Mouse (Mus musculus) thymus, postnatal 36 days (tissue): ENCODE results near the gene Ccdc88b.

Source experiments
- DNase-seq, 2 experiments: peaks; one replicate each; pipeline ENCODE4 v3.0.0; 2022; ENCODE audit warnings: mixed read lengths in 2 of 2

Gene Ccdc88b

DNA sequence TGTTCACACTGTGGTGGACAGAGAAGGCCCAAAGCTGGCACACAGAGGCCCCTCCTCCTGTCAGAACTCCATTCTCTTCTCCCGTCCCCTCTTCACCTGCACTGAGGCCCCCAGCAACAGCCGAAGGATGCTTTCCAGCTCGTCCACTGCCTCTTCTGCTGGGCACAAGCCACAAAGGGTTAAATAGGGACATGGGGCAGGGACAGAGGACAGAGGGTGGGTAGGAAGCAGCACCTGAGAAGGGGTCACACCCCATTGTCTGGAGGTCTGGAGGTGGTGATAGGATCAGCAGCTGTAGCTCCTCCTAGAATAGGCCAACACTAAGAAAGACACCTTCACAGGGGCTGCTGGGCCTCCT, 1.0 kb downstream of the Ccdc88b start:
- no peak for DNase-seq

- DNase-seq, result peak; percentile 74 to 75
Measured at GRCm38 (mm10) chr19:6856281-6857002, 1.6 kb downstream of the Ccdc88b start.

GRCm38 (mm10) chr19:6855225-6856031, 2.6 kb downstream of the Ccdc88b start:
- no peak for DNase-seq

GRCm38 (mm10) chr19:6854658-6855057, 3.4 kb downstream of the Ccdc88b start:
- DNase-seq, result no peak

GRCm38 (mm10) chr19:6853903-6854302, 4.1 kb downstream of the Ccdc88b start:
- no peak for DNase-seq

DNA sequence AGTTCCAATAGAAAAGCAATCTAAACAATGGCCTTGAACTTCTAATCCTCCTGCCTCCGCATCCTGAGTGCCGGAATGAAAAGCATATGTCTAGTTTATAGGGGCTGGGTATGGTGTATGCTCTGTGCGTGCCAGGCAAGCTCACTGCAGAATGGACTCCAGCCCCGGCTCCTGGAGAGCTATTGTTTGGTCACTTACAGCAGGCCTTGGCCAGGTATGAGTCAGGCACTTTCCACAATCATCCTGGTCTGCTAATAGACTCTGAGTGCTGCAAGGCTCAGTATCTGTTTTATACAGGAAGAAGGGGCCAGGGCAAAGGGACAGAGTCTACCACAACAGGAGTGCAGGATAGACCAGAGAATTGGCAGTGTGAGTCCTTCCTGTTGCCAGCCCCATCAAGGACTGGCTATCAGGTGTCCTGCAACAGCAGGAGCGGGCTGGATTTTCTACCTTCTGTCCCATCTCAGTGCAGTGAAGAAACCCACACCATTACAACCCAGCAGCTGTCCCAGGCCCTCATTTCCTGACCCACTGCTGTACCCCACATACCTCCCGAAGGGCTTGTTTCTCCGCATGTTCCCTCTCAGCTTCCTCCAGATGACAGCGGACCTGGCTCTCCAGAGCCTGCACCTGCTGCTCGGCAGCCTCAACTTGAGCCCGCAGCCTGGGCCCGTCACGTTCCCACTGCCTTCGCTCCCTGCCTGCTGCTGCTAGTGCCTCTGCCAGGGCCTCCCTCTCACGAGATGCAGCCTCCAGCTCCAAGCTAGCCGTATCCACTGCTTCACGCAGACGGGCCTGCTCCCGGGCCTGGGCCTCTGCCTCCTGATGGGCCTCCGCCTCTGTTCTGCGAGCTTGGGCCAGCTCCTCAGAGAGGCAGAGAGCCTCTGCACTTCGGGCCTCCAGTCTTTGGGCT, 5.4 kb downstream of the Ccdc88b start:
- DNase-seq, result no peak

- no peak for DNase-seq
Measured at GRCm38 (mm10) chr19:6851497-6851896, 6.5 kb downstream of the Ccdc88b start.

- no peak for DNase-seq
Measured at GRCm38 (mm10) chr19:6849506-6850068, 8.4 kb downstream of the Ccdc88b start.

DNA sequence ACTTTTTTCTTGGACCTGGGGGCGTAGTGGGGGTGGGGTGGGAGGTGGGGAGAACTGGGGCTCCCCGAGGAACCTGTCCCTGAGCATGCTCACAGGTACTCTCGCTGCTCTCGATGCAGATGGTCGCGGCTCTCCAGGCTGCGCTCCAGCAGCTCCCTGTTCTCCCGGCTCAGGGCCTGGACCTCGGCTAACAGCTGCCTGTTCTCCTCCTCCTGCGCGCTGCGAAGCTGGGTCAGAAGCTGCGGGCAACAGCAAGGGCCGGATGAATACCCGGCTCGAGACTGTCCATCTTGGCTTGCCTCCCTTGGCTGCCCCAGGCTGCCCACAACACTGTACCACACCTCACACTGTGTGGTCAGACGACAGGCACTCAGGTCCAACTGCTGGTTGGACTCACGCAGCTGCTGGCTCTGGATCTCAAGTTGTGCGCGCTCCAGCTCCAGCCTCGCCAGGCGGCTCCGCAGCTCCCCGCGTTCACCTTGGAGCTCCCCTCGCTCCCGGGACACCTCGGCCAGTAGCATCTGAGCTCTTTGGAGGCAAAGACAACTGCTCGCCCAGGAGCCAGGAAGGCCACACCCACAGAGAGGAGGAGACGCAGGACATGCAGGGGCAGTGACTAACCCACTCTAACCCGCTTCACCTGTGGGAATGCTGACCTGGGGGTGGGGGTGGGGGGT, 10.0 kb downstream of the Ccdc88b start:
- DNase-seq, result no peak

DNA sequence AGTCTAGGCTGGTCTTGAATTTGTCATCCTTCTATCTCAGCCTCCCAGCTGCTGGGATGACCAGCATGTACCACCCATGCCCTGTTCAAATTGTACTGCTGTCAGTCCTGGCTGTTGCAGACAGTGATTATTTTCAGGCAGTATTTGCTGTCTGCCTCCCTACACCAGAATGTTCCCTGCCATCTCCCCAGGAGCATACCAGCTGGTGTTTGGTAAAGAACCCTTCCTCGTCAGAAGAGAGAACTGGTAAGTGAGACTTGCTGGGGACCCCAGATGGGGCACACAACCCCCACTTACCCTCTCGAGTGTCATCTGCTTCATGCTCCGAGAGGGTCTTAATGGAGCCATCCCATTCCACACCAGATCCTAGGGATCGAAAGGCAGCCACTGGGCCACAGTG, 12.0 kb downstream of the Ccdc88b start:
- no peak for DNase-seq

DNA sequence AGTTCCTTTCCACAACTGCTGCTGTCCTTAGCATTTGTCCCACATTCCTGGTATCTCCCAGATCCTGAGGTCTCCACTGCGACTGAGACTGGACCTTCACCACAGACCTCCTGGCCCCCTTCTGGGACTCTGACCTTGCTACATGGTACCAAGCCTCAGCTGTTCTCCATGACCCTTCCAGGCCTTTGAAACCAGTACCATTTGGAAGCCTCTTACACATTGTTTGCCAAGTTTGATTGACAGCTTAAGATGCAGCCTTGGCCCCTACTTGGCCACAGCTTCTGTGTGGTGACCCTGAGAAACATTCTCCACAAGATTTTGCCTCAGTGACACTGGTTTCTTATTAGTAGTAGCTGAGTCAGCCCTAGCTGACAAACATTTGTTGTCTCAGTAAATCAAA, 15.7 kb downstream of the Ccdc88b start:
- no peak for DNase-seq

- DNase-seq, result no peak
Measured at GRCm38 (mm10) chr19:6841292-6841597, 16.8 kb downstream of the Ccdc88b start.

GRCm38 (mm10) chr19:6840475-6841291, 17.3 kb downstream of the Ccdc88b start, which contains the start of gene Rps6ka4:
Gene Rps6ka4 (minus strand): TSS chr19:6840636.
- peak in 1 of 2 experiments; percentile 66 for DNase-seq

DNA sequence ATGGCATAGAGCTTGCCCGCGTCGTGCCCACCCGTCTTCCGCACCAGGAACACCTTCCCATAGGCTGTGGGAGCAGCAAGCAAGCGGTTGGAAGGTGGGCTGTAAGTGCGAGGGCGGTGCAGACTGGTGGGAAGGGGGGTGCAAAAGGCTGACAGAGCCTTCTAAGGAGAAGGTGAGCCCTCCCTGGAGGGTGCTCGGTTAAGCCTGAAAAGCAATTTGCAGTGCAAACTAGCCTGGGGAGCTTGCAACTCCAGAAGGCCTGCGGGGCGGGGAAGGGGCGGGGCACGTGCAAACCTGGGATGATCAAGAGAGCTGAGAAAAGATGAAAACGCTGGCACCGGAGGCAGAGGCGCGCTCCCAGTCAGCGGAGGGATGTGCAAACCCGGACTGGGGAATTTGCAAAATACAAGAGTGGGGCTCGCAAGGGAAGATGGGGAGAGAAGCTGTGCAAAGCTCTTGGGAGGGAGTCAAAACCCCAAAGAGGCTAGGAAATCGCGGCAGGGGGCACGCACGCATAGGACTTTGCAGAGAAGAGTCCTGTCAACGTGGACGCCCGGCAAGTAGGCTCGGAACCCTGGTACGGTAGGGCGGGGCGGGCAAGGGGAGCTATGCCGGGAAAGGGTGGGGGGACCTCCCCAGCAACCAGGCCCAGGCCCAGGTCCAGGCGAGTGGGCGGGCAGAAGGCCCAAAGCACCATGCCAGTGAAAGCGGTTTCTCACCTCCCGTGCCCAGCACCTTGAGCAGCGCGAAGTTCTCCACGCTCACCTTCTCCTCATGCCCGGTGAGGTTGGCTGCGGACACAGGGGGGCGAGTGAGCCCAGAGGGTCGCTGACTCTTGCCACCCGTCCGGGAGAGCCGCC, 18.2 kb downstream of the Ccdc88b start:
- peak; percentile 49 to 52 for DNase-seq

DNA sequence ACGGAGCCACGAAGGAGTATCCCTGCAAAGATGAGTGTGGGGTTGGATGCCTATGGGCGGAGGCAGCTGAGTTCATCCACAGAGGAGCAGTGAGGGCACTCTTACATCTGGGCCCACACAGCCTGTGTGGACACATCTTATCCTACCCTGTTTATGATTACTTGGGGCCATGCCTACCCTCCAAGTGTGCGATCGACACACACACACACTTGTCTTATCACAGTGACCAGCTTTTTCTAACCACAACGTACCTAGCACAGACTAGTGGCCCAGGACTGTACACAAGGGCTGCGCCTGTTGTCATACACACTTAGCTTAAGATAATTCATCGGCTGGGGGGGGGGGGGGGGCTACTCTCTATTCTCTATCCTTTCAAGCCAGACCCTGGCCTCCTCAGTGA, 25.6 kb downstream of the Ccdc88b start:
- DNase-seq, result no peak

- no peak for DNase-seq
Measured at GRCm38 (mm10) chr19:6831331-6831730, 26.7 kb downstream of the Ccdc88b start.

DNA sequence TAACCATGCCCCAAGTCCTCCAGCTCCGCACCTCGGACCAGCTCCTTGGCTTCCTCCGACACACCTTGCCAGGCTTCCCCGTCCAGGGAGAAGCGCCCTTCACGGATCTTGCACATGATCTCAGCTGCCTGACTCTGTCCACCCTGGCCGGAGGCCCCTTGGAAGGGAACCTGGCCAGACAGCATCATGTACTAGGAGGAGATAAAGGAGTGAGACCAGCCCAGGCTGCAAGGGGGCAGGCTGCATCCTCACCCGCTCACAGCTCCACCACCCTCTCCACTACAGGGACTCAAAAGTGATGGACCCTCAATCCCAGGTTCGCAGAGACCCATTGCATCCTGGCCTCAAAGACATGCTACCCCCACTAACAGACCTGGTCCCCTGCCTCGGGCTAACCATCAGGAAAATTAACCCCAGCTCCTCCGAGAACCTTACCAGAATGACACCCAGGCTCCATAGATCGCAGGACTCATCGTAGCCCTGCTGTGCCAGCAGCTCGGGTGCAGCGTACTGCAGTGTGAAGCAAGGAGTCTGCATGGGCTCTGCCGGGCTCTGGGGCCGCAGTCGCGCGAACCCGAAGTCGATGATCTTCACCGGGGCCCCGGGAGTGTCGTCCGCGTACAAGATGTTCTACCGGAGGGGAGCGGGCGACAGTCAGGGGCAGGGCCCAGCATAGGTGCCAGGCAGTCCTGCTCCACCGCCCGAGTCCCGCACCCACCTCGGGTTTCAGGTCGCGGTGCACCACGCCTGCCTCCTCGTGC, 27.3 kb downstream of the Ccdc88b start:
- no peak for DNase-seq

GRCm38 (mm10) chr19:6829870-6830555, 28.0 kb downstream of the Ccdc88b start:
- no peak for DNase-seq

- DNase-seq, result peak in 1 of 2 experiments; percentile 39
Measured at GRCm38 (mm10) chr19:6829069-6829468, 28.9 kb downstream of the Ccdc88b start.
